ENCODE assay signal across 10 mouse cellular contexts in the genomic region with DNA sequence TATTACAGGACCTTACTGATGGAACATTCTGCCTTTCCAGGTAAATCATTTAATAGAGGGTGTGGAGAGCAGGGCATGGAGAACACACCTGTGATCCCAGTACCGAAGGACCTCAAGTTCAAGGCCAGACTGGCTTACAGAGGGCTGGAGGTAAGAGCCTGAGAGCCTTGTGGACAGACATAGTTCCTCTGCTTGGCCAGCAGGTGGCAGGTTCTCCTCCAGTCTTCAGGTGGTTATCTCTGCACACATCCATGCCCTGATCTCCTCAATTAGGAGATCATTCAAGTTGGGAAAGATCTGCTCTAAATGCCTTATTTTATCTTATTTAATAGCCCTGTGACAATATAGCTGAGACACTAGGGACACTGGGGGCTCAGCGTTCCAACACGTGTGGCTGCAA. TPM values are rescaled to one million over a fixed set of nuclear protein-coding genes. Genes with fewer than 3 reads are reported as not detected.
DNase-seq lines count a peak whose midpoint lies in the region; ATAC-seq and TF ChIP-seq lines count a peak whose summit lies in the region.
"Had no signal": no experiment of that assay in that cellular context is flagged by ENCODE, and none has a peak within 500 bp of the region (broad histone marks: within the 10 kb centered on the region; RNA-seq: fewer than 3 reads in every experiment).

No protein-coding gene starts in this region.

- no peaks in the 10 kb centered on the region for H3K27me3 ChIP-seq in heart, postnatal 0 days (ENCODE audit: control insufficient read depth, insufficient read depth, low read length)
- H3K27me3 ChIP-seq in heart, embryonic 11.5 days (ENCODE audit: control insufficient read depth, insufficient read depth, low read length) = no peaks in the 10 kb centered on the region

- H3K36me3 ChIP-seq in heart, postnatal 0 days (replicated peaks; ENCODE audit: control insufficient read depth, insufficient read depth, low read length) = no peaks in the 10 kb centered on the region
- H3K36me3 ChIP-seq in heart, embryonic 11.5 days (ENCODE audit: control insufficient read depth, insufficient read depth, low read length) = no peaks in the 10 kb centered on the region

- H3K9ac ChIP-seq in heart, postnatal 0 days (replicated peaks; ENCODE audit: low read depth, low read length) = no peak overlapping the region
- no peak overlapping the region for H3K9ac ChIP-seq in heart, embryonic 11.5 days (ENCODE audit: low read depth, low read length)

- H3K4me1 ChIP-seq in heart, postnatal 0 days (ENCODE audit: control insufficient read depth, insufficient read depth) = no peaks in the 10 kb centered on the region
- no peaks in the 10 kb centered on the region for H3K4me1 ChIP-seq in heart, embryonic 11.5 days (ENCODE audit: control insufficient read depth, insufficient read depth, low read length)

- peak; percentile 17; the same call in 1 of the 2 replicates for TF ChIP-seq CTCF in heart, postnatal 0 days (IDR thresholded peaks at IDR 0.05; ENCODE audit: low read depth)

- no peak overlapping the region for H3K27ac ChIP-seq in heart, postnatal 0 days (ENCODE audit: low read depth)
- H3K27ac ChIP-seq in heart, embryonic 11.5 days (ENCODE audit: low read depth, low read length) = no peak overlapping the region

- H3K4me2 ChIP-seq in heart, postnatal 0 days (ENCODE audit: low read depth, low read length) = no peak overlapping the region
- H3K4me2 ChIP-seq in heart, embryonic 11.5 days = no peak overlapping the region

- no peak for ATAC-seq in heart, postnatal 0 days (ENCODE audit: insufficient read depth, low read depth)
- ATAC-seq in heart, embryonic 11.5 days (replicated peaks; ENCODE audit: insufficient number of reproducible peaks, low FRiP score, low TSS enrichment) = no peak
- ATAC-seq: forebrain, embryonic 14.5 days had no signal

- no peak overlapping the region for H3K4me3 ChIP-seq in heart, postnatal 0 days (ENCODE audit: low read depth, low read length)
- no peak overlapping the region for H3K4me3 ChIP-seq in heart, embryonic 11.5 days (ENCODE audit: low read depth, low read length)

- no peak for TF ChIP-seq EP300 in heart, postnatal 0 days (IDR thresholded peaks at IDR 0.05; ENCODE audit: low read depth)

- 56% methylated on average over 3 of the region's 3 CpGs for WGBS in heart, postnatal 0 days
- 67% methylated on average over 3 of the region's 3 CpGs for WGBS in heart, embryonic 11.5 days (ENCODE audit: insufficient replicate concordance)

- no peak for DNase-seq in heart, postnatal 0 days (ENCODE audit: low spot score)
- DNase-seq in heart, adult 18-20 months = no peak
- peak; percentile 6 for DNase-seq in urinary bladder, postnatal 25 days (ENCODE audit: low spot score)
- DNase-seq in urinary bladder, adult 2 months (ENCODE audit: low spot score) = no peak
- DNase-seq in kidney, postnatal 36 days = peak; percentile 4 to 46
- DNase-seq in right cerebral cortex, postnatal 25 days = no peak
- DNase-seq in right cerebral cortex, postnatal 10 days (ENCODE audit: low spot score in 2 of 2) = no peak
- DNase-seq: layer of hippocampus, postnatal 36 days had no signal

- H3K9me3 ChIP-seq in heart, postnatal 0 days (replicated peaks; ENCODE audit: control insufficient read depth, low read length) = no peaks in the 10 kb centered on the region
- H3K9me3 ChIP-seq in heart, embryonic 11.5 days (replicated peaks; ENCODE audit: control insufficient read depth, low read length) = no peaks in the 10 kb centered on the region

RNA-seq across cellular contexts. Expression of a gene that starts 11.3 kb away (rescaled TPM):
- total RNA-seq in heart, postnatal 0 days (2014; rRNA removed; ENCODE audit: low replicate concordance) = not detected in 2 replicates
- polyA plus RNA-seq in heart, postnatal 0 days (2015; fragmentation: Nextera tagmentation; extraction: Ambion mirVana) = not detected in 2 replicates
- total RNA-seq in heart, adult 18-20 months (2021) = not detected
- polyA plus RNA-seq in urinary bladder, adult 2 months (2012; rRNA removed) = not detected in 2 replicates
- polyA plus RNA-seq in heart, embryonic 11.5 days (2014; fragmentation: Nextera tagmentation; extraction: Ambion mirVana) = not detected in 2 replicates
- total RNA-seq: layer of hippocampus, postnatal 36 days had no signal
- polyA plus RNA-seq: forebrain, embryonic 14.5 days had no signal

RNA-seq across cellular contexts. Expression of a gene that starts 32.0 kb away (rescaled TPM):
- total RNA-seq in heart, postnatal 0 days (2014; rRNA removed; ENCODE audit: low replicate concordance) = 1.5 and 3.4 TPM in 2 replicates
- 0.75 and 0.84 TPM in 2 replicates for polyA plus RNA-seq in heart, postnatal 0 days (2015; fragmentation: Nextera tagmentation; extraction: Ambion mirVana)
- total RNA-seq in heart, adult 18-20 months (2021) = 10 to 100 TPM in 1 of 2 experiments, 1 to 10 TPM in 1; 9.1 to 10.0 TPM
- polyA plus RNA-seq in urinary bladder, adult 2 months (2012; rRNA removed) = 5.1 and 7.1 TPM in 2 replicates
- polyA plus RNA-seq in heart, embryonic 11.5 days (2014; fragmentation: Nextera tagmentation; extraction: Ambion mirVana) = not detected in 2 replicates

Comparison
In these comparisons a context has a peak if more than half of its experiments do, and no peak if none do; other contexts are left out.
1. DNase-seq: peak in urinary bladder, postnatal 25 days (single experiment) and kidney, postnatal 36 days (2 of 2); none in heart, postnatal 0 days (single experiment), heart, adult 18-20 months (0 of 2), urinary bladder, adult 2 months (single experiment), right cerebral cortex, postnatal 25 days (single experiment) and right cerebral cortex, postnatal 10 days (0 of 2).